Mouse (Mus musculus): ENCODE data around the gene Plekhg2.

DNA sequence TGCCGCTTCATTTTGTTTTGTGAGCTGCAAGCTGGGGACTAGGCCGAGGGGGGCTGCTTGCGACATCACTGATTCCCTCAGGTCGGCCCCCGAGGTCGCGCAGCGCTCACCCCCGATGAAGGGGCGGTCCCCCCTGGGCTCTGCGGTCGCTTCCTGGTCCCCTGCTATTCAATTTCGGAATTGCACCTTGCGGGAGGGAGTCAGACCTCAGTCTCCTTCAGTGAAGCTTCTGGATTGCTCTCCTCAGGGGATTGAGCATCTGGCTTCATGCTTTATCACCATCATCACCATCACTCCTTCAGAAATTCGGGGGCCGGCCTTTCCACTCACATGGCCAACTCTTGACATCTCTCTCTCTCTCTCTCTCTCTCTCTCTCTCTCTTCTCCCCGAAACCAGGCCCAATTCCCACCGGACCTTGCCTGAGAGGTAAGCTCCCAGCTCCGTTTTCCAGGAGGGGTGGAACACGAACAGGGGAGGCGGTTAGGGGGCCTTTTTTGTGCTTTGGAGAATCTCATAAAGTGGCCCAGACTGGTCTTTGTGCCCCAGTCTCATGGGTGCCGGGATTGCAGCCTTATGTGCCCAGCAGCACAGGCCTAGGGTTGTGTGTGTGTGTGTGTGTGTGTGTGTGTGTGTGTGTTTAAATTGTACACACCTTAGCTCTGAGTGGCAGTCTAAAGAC is 21.0 kb upstream of the Plekhg2 start:
- TF ChIP-seq POLR2AphosphoS5 (IDR thresholded peaks at IDR 0.05; ENCODE audit: insufficient replicate concordance, low read depth, low read length): no peak
- no peak for TF ChIP-seq CTCF (IDR thresholded peaks at IDR 0.05; ENCODE audit: low read depth, low read length)
- TF ChIP-seq GATA1 (IDR thresholded peaks at IDR 0.05; ENCODE audit: borderline replicate concordance, low read length): no peak

All from G1E (cell line).